Mouse (Mus musculus) neural tube, embryonic 12.5 days (tissue): ENCODE results near the gene Nfkb2. TPM values are rescaled to one million over a fixed set of nuclear protein-coding genes. Genes with fewer than 3 reads are reported as not detected.

ENCODE experiments used
- ATAC-seq: fragments of 200-750 bp; cut with Nextera tagmentation; 2 replicates; pipeline ENCODE4 v1.8.0; 2017; ENCODE audit warnings: low read depth, mild to moderate bottlenecking, moderate TSS enrichment, moderate library complexity; ENCODE audit not compliant: low FRiP score
- H3K27ac ChIP-seq: fragments of 300-500 bp; sonication (generic); 2 replicates; pipeline ENCODE4 v1.5.1; 2016
- H3K27me3 ChIP-seq: fragments of 300-500 bp; sonication (generic); replicated peaks from 2 replicates; pipeline ENCODE4 v1.6.1; 2016; ENCODE audit warnings: mild to moderate bottlenecking
- H3K36me3 ChIP-seq: fragments of 300-500 bp; sonication (generic); 2 replicates; pipeline ENCODE4 v1.6.1; 2016; ENCODE audit warnings: mild to moderate bottlenecking
- H3K4me1 ChIP-seq: fragments of 300-500 bp; sonication (generic); 2 replicates; pipeline ENCODE4 v1.6.1; 2016
- H3K4me2 ChIP-seq: fragments of 300-500 bp; sonication (generic); replicated peaks from 2 replicates; pipeline ENCODE4 v1.6.1; 2016; ENCODE audit warnings: mild to moderate bottlenecking
- H3K4me3 ChIP-seq: fragments of 300-500 bp; sonication (generic); 2 replicates; pipeline ENCODE4 v1.5.1; 2016
- H3K9ac ChIP-seq: fragments of 300-500 bp; sonication (generic); 2 replicates; pipeline ENCODE4 v1.6.1; 2016; ENCODE audit warnings: mild to moderate bottlenecking
- H3K9me3 ChIP-seq: fragments of 300-500 bp; sonication (generic); 2 replicates; pipeline ENCODE4 v1.6.1; 2016; ENCODE audit warnings: mild to moderate bottlenecking
- WGBS: fragments of 180-500 bp; shearing (Covaris S2); methylation state at CpG from one replicate; pipeline ENCODE4 v1.1.7; 2016; 5-methylcytosine and 5-hydroxymethylcytosine counted together
- polyA plus RNA-seq: library from polyadenylated mRNA; unstranded; fragments of >200 nt; fragmentation: Nextera tagmentation; extraction: Ambion mirVana; gene quantifications from 2 replicates; pipeline ENCODE4 v1.2.1, GENCODE M21; 2016

Nfkb2 gene
- polyA plus RNA-seq, 1 experiment from 2014 or later, result 4.0 TPM

DNA sequence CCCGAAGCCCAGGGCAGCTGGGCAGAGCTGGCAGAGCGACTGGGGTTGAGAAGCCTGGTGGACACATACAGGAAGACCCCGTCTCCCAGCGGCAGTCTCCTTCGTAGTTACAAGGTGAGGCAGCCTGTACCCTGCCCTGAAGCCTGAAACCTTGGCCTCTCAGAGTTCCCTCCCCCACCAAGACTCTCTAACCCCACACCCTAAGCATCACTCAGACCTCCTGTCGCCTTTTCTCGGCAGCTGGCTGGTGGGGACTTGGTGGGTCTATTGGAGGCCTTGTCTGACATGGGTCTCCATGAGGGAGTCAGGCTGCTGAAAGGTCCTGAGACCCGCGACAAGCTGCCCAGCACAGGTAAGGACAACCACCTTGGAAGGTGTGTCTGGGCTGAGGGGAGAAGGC is 7.2 kb downstream of the Nfkb2 start:
- WGBS, result 85% methylated on average over 9 of the region's 9 CpGs
- no peak overlapping the region for H3K27ac ChIP-seq
- H3K9me3 ChIP-seq, result no peaks in the 10 kb centered on the region
- peaks cover 9% of the 10 kb centered on the region for H3K4me1 ChIP-seq
- H3K36me3 ChIP-seq, result peaks cover 13% of the 10 kb centered on the region; the same call in 1 of the 2 replicates
- H3K4me2 ChIP-seq, result no peak overlapping the region
- H3K27me3 ChIP-seq, result peaks cover 72% of the 10 kb centered on the region
- H3K9ac ChIP-seq, result no peak overlapping the region
- ATAC-seq, result no peak
- no peak overlapping the region for H3K4me3 ChIP-seq

DNA sequence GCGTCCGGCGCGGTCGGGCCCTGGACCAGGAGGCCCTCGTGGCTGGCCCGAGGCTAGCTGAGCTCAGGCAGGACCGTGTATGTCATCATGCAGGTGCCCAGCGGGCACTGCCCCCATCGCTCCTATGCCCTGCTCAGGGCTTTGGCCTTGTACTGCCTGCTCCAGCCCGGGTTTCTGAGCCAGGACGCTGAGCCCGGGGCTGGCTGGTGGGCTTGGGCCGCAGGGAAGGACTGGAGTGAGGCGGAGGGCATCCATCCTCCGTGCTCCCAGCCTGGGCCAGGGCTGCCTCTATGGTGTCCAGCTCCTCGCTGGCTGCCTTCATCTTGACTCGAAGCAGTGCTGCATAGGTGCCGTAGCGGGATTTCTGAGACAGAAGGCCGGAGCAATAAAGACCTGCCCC is 8.4 kb downstream of the Nfkb2 start:
- peaks cover 13% of the 10 kb centered on the region; the same call in 1 of the 2 replicates for H3K36me3 ChIP-seq
- H3K4me1 ChIP-seq, result peaks cover 13% of the 10 kb centered on the region
- no peak overlapping the region for H3K4me2 ChIP-seq
- 90% methylated on average over 21 of the region's 21 CpGs for WGBS
- no peak overlapping the region for H3K27ac ChIP-seq
- ATAC-seq, result no peak
- H3K4me3 ChIP-seq, result 0 out of 2 replicates have a peak overlapping the region, but pooled peaks have one; percentile 1
- no peak overlapping the region for H3K9ac ChIP-seq
- H3K27me3 ChIP-seq, result peaks cover 74% of the 10 kb centered on the region
- no peaks in the 10 kb centered on the region for H3K9me3 ChIP-seq

DNA sequence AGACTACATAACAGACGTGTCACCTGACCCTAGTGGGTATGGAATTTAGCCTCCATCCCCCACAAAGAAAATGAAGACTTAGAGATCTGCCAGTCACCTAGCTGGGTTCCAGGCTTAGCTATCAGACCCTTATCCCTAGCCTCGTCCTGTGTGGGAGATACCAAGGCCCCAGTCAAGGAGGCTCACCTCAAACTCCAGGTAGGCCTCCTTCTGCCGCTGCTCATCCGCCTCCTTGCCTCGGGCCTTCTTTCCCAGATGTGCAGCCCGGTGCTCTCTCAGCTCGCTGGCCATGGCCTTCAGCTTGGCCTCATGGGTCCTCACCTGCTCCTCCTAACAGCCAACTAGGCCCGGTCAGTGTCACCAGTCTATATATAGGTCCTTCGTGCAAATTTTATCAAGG is 9.0 kb downstream of the Nfkb2 start:
- H3K9ac ChIP-seq, result no peak overlapping the region
- peaks cover 19% of the 10 kb centered on the region for H3K4me1 ChIP-seq
- WGBS, result 85% methylated on average over 9 of the region's 9 CpGs
- no peak overlapping the region for H3K27ac ChIP-seq
- ATAC-seq, result no peak
- no peaks in the 10 kb centered on the region for H3K9me3 ChIP-seq
- H3K36me3 ChIP-seq, result peaks cover 13% of the 10 kb centered on the region; the same call in 1 of the 2 replicates
- H3K4me3 ChIP-seq, result no peak overlapping the region
- peaks cover 74% of the 10 kb centered on the region for H3K27me3 ChIP-seq
- no peak overlapping the region for H3K4me2 ChIP-seq

DNA sequence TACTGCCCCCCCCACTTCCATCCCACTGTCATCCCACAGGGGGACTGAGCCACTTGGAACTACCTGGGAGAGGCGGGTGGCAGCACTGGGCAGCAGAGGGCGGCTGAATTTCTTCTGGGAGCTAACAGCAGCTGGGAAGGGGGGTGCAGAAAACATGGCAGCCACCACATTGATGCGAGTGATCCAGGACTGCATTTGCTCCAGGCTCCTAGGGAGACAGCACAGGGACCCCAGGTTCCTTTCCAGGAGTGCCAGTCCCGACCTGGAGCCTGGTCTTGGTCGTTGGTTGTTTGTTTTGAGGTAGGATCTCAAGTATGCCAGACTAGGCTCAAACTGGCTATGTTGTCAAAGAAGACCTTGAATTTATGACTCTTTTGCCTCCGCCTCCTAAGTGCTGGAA is 9.5 kb downstream of the Nfkb2 start:
- 72% methylated on average over 6 of the region's 6 CpGs for WGBS
- Histone ChIP-seq H3K4me1 (peaks cover 19% of the 10 kb centered on the region), H3K9me3 (no peaks in the 10 kb centered on the region), H3K27me3 (peaks cover 74% of the 10 kb centered on the region), H3K27ac (no peak overlapping the region), H3K4me3 (no peak overlapping the region), H3K36me3 (peaks cover 13% of the 10 kb centered on the region; the same call in 1 of the 2 replicates), H3K9ac (no peak overlapping the region), H3K4me2 (no peak overlapping the region)
- ATAC-seq, result no peak

DNA sequence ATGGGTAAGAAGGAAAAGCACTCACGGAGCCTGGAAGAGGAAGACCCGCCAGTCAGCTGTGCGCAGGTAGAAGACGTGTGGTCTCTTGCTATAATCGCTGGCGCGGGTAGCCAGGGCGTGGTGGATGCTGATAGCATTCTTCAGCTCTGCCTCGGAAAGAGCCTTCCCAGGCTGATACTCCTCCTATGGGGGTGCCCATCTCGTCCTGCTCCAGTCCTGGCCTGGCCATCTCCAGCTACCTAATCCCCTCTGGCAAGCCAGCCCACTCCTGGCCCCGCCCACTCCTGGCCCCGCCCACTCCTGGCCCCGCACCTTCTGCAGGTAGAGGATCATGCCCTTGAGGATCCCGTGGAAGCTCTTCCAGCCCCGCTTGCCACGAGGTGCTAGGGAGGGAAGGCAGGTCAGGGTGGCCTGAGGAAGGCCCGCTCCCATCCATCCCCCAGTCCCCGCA is 10.1 kb downstream of the Nfkb2 start:
- Histone ChIP-seq H3K9me3 (no peaks in the 10 kb centered on the region), H3K4me1 (peaks cover 21% of the 10 kb centered on the region), H3K27me3 (peaks cover 76% of the 10 kb centered on the region), H3K4me3 (no peak overlapping the region), H3K27ac (no peak overlapping the region), H3K36me3 (peaks cover 13% of the 10 kb centered on the region; the same call in 1 of the 2 replicates), H3K9ac (no peak overlapping the region), H3K4me2 (no peak overlapping the region)
- ATAC-seq, result no peak
- 16% methylated on average over 18 of the region's 18 CpGs for WGBS

DNA sequence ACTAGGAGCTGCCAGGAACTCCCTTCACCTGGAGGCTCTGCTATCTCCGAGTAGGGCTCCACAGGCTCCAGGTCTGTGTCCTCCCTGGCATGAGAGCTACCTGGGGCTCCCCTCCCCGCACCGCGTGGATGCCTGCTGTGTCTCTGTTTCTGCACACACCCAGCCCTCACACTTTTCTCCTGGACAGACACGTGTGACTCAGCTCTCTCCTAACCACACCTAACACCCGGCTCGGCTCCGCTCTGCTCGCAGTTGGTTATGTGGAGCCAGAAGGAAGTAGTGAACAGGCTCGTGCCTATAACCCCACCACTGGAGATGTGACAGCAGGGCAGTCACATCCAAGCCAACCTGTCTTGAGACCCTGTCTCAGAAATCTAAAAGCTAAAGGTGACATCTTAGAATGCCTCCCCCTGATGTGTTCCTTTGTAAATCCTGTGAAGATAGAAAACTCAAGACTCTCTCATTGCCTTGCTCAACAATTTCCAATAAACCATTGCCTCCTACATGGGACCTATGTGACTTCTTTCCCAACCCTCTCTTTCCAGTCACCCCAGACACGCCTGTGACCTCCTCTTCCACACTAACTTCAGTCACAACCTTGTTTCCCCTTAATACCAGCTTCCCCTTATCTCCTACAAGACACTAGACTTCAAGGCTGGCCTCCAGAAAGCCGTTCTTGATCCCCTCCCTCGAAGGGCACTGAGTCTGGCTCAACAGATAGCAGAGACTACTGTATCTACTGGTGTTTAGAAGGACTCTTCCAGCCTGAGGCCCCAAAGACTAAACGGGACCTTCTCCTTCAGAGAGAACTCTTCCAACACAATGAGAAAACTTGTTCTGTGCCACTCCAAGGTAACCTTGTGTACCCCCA is 11.0 kb downstream of the Nfkb2 start:
- Histone ChIP-seq H3K9me3 (no peaks in the 10 kb centered on the region), H3K27me3 (peaks cover 84% of the 10 kb centered on the region), H3K4me3 (no peak overlapping the region), H3K4me2 (no peak overlapping the region), H3K4me1 (peaks cover 23% of the 10 kb centered on the region), H3K36me3 (peaks cover 13% of the 10 kb centered on the region; the same call in 1 of the 2 replicates), H3K27ac (no peak overlapping the region), H3K9ac (no peak overlapping the region)
- no peak for ATAC-seq
- 44% methylated on average over 14 of the region's 14 CpGs for WGBS

DNA sequence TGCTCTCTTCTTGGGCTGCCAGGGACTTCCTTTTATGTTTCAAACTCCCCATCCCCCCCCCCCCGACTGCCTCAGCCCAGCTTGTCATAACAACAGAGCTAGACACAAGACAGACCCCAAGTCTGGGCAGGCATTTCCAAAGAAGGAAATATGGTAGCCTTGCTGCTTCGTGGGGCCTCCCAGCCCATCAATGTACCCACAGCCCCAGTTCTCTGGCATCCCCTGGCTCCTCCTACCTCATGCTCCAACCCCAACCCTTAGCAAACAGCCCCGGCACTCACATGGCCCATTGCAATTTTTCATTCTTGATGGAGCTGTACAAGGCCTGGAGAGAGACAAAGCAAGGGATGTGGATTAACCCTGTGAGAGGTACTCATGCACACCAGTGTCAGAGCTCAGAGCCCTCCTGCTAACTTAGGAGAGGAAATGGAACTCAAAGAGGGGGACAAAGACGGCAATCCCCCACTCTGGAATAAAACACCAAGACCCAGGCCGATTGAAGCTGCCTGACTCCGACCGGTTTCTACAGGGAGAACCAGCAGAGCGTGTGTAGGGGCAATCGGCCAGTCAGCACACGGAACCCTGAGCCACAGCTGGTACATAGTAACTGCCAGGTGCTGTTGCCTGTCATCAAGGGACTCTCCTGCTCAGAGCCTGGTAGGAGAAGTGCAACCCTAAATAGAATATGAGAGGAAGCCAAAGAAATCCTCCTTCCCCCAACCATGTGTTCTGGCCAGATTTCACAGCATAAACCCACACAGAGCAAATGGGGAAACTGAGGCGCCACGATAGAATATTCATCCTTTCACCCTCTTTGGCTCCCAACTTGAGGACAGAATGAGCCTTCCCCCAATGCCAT is 11.9 kb downstream of the Nfkb2 start:
- WGBS, result 48% methylated on average over 12 of the region's 12 CpGs
- H3K27me3 ChIP-seq, result peaks cover 85% of the 10 kb centered on the region
- H3K9ac ChIP-seq, result no peak overlapping the region
- H3K36me3 ChIP-seq, result 0 out of 2 replicates have a peak, but pooled peaks cover 10% of the 10 kb centered on the region
- no peaks in the 10 kb centered on the region for H3K9me3 ChIP-seq
- no peak overlapping the region for H3K27ac ChIP-seq
- peak overlapping the region; percentile 68; the same call in 1 of the 2 replicates for H3K4me2 ChIP-seq
- H3K4me3 ChIP-seq, result no peak overlapping the region
- peaks cover 28% of the 10 kb centered on the region for H3K4me1 ChIP-seq
- ATAC-seq, result no peak

DNA sequence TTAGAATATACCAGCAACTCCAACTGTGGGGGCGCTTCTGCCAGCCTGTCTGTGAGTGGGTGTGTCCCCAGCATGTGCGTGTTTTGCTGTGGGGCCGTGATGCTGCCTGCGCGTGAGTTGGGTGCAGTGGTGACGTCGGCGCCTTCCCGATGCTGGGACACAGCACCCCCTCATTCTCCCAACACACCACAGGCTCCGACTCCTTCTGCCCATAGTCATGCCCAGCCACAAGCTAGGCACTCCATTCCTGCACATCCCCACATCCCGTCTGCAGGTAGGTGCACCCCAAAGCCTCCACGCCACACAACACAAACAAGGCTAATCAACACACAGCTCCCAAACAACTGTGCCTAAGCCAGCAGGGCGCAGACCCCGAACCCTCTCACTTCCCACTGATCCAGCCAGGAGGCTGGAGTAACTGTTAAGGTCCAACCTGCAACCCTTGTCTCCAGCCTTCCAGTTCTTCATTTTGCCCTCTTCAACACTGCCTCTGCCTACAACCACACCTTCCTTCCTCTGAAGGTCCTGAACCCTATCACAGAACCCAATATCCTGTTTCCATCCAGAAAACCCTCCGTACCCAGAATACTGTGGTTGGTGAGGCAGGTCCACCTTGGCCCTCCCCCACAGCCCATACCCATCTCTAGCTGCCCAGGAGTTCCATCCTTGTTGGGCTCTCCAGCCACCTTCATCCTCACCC is 12.9 kb downstream of the Nfkb2 start:
- peak overlapping the region; percentile 45 for H3K4me3 ChIP-seq
- peak overlapping the region; percentile 68 for H3K4me2 ChIP-seq
- ATAC-seq, result no peak
- H3K27ac ChIP-seq, result no peak overlapping the region
- H3K36me3 ChIP-seq, result 0 out of 2 replicates have a peak, but pooled peaks cover 3% of the 10 kb centered on the region
- peaks cover 87% of the 10 kb centered on the region for H3K27me3 ChIP-seq
- peak overlapping the region; percentile 67 for H3K9ac ChIP-seq
- peaks cover 38% of the 10 kb centered on the region for H3K4me1 ChIP-seq
- WGBS, result 29% methylated on average over 15 of the region's 15 CpGs
- H3K9me3 ChIP-seq, result no peaks in the 10 kb centered on the region

- Histone ChIP-seq H3K9ac (peak overlapping the region; percentile 67), H3K4me1 (peaks cover 43% of the 10 kb centered on the region), H3K9me3 (no peaks in the 10 kb centered on the region), H3K36me3 (0 out of 2 replicates have a peak, but pooled peaks cover 1% of the 10 kb centered on the region), H3K27me3 (peaks cover 89% of the 10 kb centered on the region), H3K4me2 (peak overlapping the region; percentile 68), H3K27ac (no peak overlapping the region), H3K4me3 (peak overlapping the region; percentile 45)
- no peak for ATAC-seq
- WGBS, result under 1% methylated on average over 45 of the region's 48 CpGs
Measured at GRCm38 (mm10) chr19:46317546-46317885, 13.4 kb downstream of the Nfkb2 start.

DNA sequence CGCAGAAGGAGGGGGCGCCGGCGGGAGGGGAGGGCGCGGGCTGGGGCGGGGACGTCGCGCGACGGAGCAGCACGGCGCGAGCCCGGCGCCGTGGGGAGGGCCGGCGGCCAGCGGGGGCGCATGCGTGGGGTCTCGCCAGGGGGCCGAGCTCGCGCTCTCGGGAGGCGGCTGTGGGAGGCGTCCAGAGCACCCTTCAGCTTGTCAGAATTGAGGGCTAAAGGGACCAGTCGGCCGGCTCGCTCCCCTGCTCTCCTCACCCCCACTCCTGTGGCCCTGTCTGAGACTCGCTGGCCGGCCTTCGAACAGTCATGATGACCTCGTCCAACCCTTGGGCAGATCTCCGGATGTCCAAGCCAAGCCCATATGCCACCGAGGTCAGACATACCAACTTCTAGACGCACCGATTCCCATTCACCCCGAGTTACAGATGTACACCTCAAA is 13.9 kb downstream of the Nfkb2 start:
- Histone ChIP-seq H3K4me3 (peak overlapping the region; percentile 45), H3K4me2 (peak overlapping the region; percentile 68), H3K9me3 (no peaks in the 10 kb centered on the region), H3K36me3 (no peaks in the 10 kb centered on the region), H3K9ac (peak overlapping the region; percentile 67), H3K4me1 (peaks cover 46% of the 10 kb centered on the region), H3K27ac (no peak overlapping the region), H3K27me3 (peaks cover 88% of the 10 kb centered on the region)
- no peak for ATAC-seq
- 3% methylated on average over 29 of the region's 42 CpGs for WGBS

- Histone ChIP-seq H3K9me3 (no peaks in the 10 kb centered on the region), H3K9ac (no peak overlapping the region), H3K27me3 (peaks cover 88% of the 10 kb centered on the region), H3K4me3 (no peak overlapping the region), H3K4me1 (peaks cover 46% of the 10 kb centered on the region), H3K36me3 (no peaks in the 10 kb centered on the region), H3K27ac (no peak overlapping the region), H3K4me2 (peak overlapping the region; percentile 68)
- WGBS, result 11% methylated on average over 16 of the region's 16 CpGs
- ATAC-seq, result no peak
Measured at GRCm38 (mm10) chr19:46318586-46319378, 14.7 kb downstream of the Nfkb2 start.
